Mouse (Mus musculus): ENCODE measurements around the gene Mctp1.

The Mctp1 gene

GRCm38 (mm10) chr13:76824932-76825694 is 440.8 kb downstream of the Mctp1 start:
- DNase-seq (ENCODE audit: low spot score in 2 of 2), result no peak

- peak in 1 of 2 experiments; percentile 29 for DNase-seq (ENCODE audit: low spot score in 2 of 2)
Measured at GRCm38 (mm10) chr13:76827738-76828137, 443.4 kb downstream of the Mctp1 start.

DNA sequence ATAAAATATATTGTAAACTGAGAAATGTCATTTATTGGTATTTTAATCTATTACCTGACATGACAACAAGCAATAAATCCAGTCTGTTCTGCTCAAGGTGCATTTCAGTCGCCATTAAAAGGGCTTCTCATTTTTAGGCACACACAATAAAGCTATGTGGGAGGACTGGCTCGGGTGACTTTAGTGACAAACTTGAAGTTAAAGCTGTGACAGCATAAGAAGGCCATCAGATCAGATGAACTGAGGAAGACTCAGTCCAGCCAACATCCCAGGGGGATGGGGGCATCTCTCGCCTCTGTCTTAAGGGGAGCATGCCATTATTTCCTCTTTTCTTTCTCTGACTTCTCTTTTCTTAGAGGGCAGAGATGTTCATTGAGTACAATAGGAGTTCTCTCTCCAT is 453.7 kb downstream of the Mctp1 start:
- no peak for DNase-seq (ENCODE audit: low spot score in 2 of 2)

DNA sequence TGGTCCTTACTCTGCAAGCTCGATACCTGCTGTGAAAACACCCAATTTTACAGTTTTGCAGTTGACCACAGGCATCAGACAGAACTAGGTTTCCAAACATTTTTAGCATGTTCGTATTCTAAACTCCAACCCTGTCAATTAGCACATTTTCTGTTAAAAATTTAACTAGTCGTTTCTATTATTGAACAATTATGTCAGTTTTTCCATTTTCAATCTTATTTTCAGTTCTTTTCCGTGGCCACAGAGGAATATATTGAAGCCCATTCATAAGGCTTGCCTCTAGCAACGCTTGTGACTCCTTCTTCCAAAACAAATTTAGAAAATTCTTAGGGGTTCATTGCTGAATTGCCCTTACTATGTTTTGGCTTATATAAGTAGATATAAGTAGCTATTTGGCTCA is 456.4 kb downstream of the Mctp1 start:
- no peak for DNase-seq (ENCODE audit: low spot score in 2 of 2)

DNA sequence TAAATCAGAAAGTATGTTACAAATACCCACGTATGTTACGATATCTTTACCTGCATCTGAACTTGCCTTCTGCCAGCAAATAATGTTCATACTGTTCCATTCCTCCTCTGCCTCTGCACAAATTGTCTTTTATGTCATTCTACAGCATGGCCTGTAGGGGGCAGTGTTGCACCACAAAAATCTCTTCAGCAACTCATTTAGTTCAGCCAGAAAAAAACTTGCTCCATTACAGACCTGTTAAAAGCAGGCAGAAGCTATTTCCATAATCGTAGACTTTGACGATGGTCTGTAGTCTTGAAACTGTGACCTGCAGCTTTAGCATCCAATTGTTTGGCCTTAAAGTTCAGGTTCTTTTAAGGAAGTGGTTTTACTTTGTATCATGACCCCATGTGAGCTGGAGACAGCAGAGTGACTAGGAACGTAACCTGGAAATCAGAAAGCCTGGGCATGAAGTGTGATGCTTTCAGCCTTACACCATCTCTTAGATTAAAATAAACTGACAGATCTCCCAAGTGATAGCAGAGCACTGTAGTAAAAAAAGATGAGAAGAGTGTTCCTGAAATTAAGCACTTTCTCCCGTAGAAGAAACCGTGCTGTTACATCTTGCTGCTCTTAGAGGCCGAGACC is 460.4 kb downstream of the Mctp1 start:
- DNase-seq (ENCODE audit: low spot score in 2 of 2), result peak; percentile 47 to 71

DNA sequence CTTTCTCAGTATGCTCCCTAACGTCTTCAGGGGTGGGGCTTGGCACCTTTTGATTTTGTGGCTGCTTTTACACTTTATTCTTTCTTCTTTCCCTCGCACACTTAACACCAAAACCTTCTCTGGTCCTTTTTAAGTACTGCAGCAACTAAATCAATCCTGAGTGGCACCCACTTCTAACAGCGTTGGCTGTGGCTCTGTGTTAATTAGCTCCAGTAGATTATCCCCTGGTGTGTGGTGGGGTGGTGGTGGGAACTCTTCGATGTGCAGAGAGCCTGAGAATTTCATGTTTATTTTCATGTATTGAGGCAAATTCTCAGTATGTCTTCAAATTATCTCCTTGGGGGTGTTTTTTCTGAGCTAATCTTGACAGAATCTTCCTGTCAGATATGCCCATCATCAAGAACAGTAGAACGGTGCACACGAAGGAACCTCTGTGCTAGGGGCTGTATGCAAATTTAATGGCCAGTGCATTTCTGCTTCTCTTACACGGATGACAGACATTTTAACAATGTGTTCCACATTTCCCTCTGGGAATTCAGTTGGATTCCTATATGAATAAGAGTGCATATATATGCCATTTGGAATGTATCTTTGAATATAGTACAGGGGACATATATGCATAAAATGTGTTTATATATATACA is 466.2 kb downstream of the Mctp1 start:
- no peak for DNase-seq (ENCODE audit: low spot score in 2 of 2)

- no peak for DNase-seq (ENCODE audit: low spot score in 2 of 2)
Measured at GRCm38 (mm10) chr13:76854306-76854705, 470.0 kb downstream of the Mctp1 start.

DNA sequence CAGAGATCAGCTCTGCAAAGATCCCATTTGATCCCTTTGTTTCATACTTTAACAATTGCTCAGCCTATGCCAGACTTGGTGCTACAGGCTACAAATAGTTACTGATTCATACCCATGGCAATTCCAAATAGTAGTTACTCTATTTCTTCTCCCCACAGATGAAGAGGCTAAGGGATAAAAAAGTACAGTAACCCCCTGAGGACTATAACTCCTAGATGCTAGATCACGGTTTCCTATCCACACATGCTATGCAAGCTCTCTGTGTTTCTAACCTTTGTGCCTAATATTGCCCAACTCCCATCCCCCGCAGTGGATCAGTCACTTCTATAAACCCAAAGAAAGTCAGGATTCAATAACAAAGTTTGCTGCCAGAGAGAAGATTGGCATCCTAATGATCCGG is 470.7 kb downstream of the Mctp1 start:
- no peak for DNase-seq (ENCODE audit: low spot score in 2 of 2)

- no peak for DNase-seq (ENCODE audit: low spot score in 2 of 2)
Measured at GRCm38 (mm10) chr13:76857024-76857423, 472.7 kb downstream of the Mctp1 start.

GRCm38 (mm10) chr13:76858078-76858482 is 473.7 kb downstream of the Mctp1 start:
- no peak for DNase-seq (ENCODE audit: low spot score in 2 of 2)

GRCm38 (mm10) chr13:76870291-76870690 is 486.0 kb downstream of the Mctp1 start:
- DNase-seq (ENCODE audit: low spot score in 2 of 2), result no peak

GRCm38 (mm10) chr13:76877887-76878763 is 493.8 kb downstream of the Mctp1 start:
- DNase-seq (ENCODE audit: low spot score in 2 of 2), result no peak

GRCm38 (mm10) chr13:76879008-76879407 is 494.7 kb downstream of the Mctp1 start:
- no peak for DNase-seq (ENCODE audit: low spot score in 2 of 2)

GRCm38 (mm10) chr13:76884517-76885092 is 500.3 kb downstream of the Mctp1 start:
- DNase-seq (ENCODE audit: low spot score in 2 of 2), result no peak

- no peak for DNase-seq (ENCODE audit: low spot score in 2 of 2)
Measured at GRCm38 (mm10) chr13:76892987-76893386, 508.7 kb downstream of the Mctp1 start.

DNA sequence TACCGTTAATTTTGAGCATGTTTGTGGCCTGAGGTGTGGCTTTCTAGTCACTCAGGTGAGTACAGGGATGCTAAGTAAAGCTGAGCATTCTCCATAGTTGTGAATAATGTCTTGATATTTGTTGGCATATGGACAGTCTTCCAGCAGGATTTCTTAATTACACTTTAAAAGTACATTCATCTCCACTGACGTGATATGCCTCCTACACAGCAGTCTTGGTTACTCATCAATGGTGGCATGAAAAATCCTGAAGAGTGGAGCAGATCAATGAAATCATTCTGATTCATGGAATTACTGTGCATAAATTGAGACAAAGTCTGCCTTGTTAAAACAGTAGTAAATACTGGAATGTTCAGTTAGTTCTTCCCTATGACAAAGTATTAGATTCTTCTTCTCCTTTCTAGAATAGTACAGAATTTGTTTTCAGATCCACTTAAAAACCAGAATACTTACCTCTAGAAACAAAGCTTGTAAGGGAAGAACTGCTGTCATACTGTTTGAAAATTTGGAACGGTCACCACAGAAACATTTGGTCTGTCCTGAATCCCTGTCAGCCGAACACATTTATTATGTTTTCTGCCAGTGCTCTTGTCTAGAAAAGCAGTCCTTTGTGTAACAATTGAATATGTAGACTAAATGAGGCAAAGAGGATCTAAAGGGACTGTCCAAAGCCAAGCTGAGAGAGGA is 511.6 kb downstream of the Mctp1 start:
- DNase-seq (ENCODE audit: low spot score in 2 of 2), result peak; percentile 16 to 20

- DNase-seq (ENCODE audit: low spot score in 2 of 2), result no peak
Measured at GRCm38 (mm10) chr13:76896457-76896790, 512.1 kb downstream of the Mctp1 start.

DNA sequence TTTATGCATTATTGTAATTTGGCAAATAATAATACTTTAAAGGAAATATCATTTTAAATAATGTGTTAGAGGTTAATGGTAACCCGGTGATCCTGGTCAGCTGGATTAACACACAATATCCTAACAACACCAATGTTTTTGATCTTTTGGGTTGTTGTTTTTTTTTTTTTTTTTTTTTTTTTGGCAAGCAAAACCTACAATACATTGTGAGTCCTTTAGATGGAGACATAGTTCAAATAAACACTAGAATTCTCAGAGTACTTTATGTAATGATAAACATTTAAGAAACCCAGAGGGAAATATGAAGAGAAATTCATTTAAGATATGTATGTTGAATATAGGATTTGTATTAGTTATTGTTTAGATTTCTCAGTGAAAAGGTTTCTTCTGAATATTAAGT is 534.0 kb downstream of the Mctp1 start:
- DNase-seq (ENCODE audit: low spot score in 2 of 2), result no peak

DNA sequence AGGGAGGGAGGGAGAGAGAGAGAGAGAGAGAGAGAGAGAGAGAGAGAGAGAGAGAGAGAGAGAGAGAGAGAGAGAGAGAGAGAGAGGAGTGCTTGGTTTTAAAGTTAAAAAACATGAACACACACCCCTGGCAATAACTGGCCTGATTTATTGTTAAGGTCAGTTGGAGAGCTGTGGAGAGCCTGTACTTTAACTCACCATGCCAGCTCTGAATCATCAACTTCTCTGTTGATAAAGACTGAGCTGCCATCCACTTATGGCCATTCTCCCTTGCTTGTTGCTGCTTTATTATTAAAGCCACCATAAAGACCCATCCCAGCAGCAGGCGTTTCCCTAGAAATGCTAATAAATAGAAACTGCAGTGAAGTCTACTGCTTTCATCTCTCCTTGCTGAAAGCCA is 542.5 kb downstream of the Mctp1 start:
- DNase-seq (ENCODE audit: low spot score in 2 of 2), result no peak

DNA sequence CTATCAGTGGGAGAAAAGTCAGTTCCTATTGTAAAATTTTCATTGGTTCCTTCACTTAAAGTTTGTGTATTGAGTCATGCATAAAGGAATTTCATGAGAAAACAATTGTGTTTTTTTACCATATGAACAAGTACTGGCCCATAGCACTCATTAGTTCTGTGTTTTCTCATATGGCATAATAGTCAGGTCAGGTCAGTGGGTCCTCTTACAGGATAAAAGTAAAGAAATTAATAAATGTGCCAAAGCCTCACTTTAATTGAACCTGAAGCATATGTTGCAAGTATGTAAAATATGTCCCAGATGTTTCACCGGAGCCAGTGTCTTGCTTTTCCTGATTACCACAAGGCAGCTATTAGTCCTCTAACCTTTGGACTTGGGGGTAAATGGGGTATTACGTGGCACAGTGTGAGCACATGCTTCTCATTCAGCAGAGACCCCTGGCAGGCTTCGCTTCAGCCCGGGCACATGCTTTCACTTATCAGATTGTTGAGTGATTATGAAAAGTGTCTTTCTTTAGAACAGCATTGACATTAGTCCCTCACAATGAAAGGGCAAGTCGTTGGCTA is 543.6 kb downstream of the Mctp1 start:
- DNase-seq (ENCODE audit: low spot score in 2 of 2), result no peak

DNA sequence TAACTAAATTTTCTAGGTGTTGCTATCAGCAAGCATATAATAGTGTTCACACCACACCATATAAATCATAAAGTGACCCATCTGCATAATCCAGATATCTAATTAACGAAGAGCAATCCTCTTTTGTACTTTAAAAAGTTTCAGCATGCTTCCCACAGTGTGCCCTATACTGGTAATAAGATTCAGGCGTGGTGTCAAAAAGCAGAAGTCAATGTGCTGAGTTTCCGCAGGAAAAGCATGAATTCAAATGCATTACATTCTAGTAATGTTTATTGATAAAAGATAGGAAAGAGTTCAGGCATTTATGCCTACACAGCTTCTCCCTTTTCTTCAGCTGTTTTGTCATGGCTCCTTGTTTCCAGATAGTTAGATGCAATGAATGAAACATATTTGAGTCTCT is 544.8 kb downstream of the Mctp1 start:
- DNase-seq (ENCODE audit: low spot score in 2 of 2), result no peak

Measured in right cerebral cortex, adult 2 months (tissue).